Mouse (Mus musculus) activated CD4-positive, CD25-positive, alpha-beta regulatory T cell, adult 4 months (primary cell): ENCODE results near the gene Cxcl14. TPM values are rescaled to one million over a fixed set of nuclear protein-coding genes. Genes with fewer than 3 reads are reported as not detected.

ENCODE experiments used
- ATAC-seq: one replicate; pipeline ENCODE4 v1.8.0; 2017
- polyA plus RNA-seq, 2 experiments: library from polyadenylated mRNA; unstranded; fragments of 100-300 nt; shearing (Covaris generic); gene quantifications; one replicate each; pipeline ENCODE4 v1.2.1; 2017

Cxcl14 gene
- polyA plus RNA-seq, 2 experiments from 2014 or later: not detected

GRCm38 (mm10) chr13:56251176-56251923, 45.0 kb downstream of the Cxcl14 start:
- ATAC-seq: no peak

- ATAC-seq: no peak
Observed at GRCm38 (mm10) chr13:56250551-56251161, 45.7 kb downstream of the Cxcl14 start.

- ATAC-seq: no peak
Observed at GRCm38 (mm10) chr13:56249593-56250341, 46.6 kb downstream of the Cxcl14 start.

- no peak for ATAC-seq
Observed at GRCm38 (mm10) chr13:56243104-56243503, 53.2 kb downstream of the Cxcl14 start.

GRCm38 (mm10) chr13:56240012-56240770, 56.2 kb downstream of the Cxcl14 start:
- ATAC-seq: no peak

Other genes with a start within 250 kb of the Cxcl14 start
- 100 to 1,000 TPM; 121 to 136 TPM for gene H2afy, start 160.2 kb downstream of the Cxcl14 start, polyA plus RNA-seq
- under 1 TPM in 1 of 2 experiments, not detected in 1; 0.28 TPM for gene Tifab, start 117.7 kb downstream of the Cxcl14 start, polyA plus RNA-seq
- not detected for gene Neurog1, start 44.4 kb downstream of the Cxcl14 start, polyA plus RNA-seq
- gene Gm3045, start 130.0 kb upstream of the Cxcl14 start, polyA plus RNA-seq: not detected
- not detected for gene Slc25a48, start 141.8 kb upstream of the Cxcl14 start, polyA plus RNA-seq
- not detected for gene Il9, start 185.7 kb upstream of the Cxcl14 start, polyA plus RNA-seq
- gene Fbxl21, start 225.9 kb upstream of the Cxcl14 start, polyA plus RNA-seq: 1 to 10 TPM in 1 of 2 experiments, under 1 TPM in 1; 0.87 to 1.6 TPM